Mouse (Mus musculus) neural tube, embryonic 10.5 days (tissue): ENCODE measurements around the gene Gm8922.
"Not testable (repeated sequence)": the region's sequence is repeated elsewhere in the genome, so short reads cannot be mapped to it uniquely, and the experiment has no call there.

Experiments used
- DNase-seq: peaks from one replicate; pipeline ENCODE4 v3.0.0-alpha.2; 2017; ENCODE audit warnings: low spot score; ENCODE audit errors: extremely low spot score

Gene Gm8922

GRCm38 (mm10) chr5:11681659-11682058, at the start of gene Gm8922:
Gene Gm8922 (plus strand): TSS chr5:11681959.
- not testable (repeated sequence) for DNase-seq
